11 mouse cellular contexts compared by ENCODE assay signal in genomic region chr6:88558076-88558475, GRCm38 (mm10). TPM values are rescaled to one million over a fixed set of nuclear protein-coding genes. Genes with fewer than 3 reads are reported as not detected.
DNase-seq lines count a peak whose midpoint lies in the region; ATAC-seq and TF ChIP-seq lines count a peak whose summit lies in the region.
"Had no signal": no experiment of that assay in that cellular context is flagged by ENCODE, and none has a peak within 500 bp of the region (broad histone marks: within the 10 kb centered on the region; RNA-seq: fewer than 3 reads in every experiment).

No protein-coding gene starts in this region.

- DNase-seq in gastrocnemius, adult 18-20 months (ENCODE audit: low spot score), result peak; percentile 86
- no peak for DNase-seq in gastrocnemius, postnatal 4 days (ENCODE audit: low spot score in 2 of 2)
- peak; percentile 34 for DNase-seq in right cerebral cortex, adult 18-20 months
- no peak for DNase-seq in right cerebral cortex, postnatal 14 days
- DNase-seq in stomach, postnatal 0 days (ENCODE audit: low spot score), result no peak
- no peak for DNase-seq in embryo, embryonic 11 days
- DNase-seq: kidney, adult 8-10 months had no signal

- peak; percentile 58 for TF ChIP-seq CTCF in cortical plate, adult 2 months (IDR thresholded peaks at IDR 0.05; ENCODE audit: extremely low read depth, insufficient read depth, low read length)
- TF ChIP-seq CTCF in stomach, postnatal 0 days (IDR thresholded peaks at IDR 0.05; ENCODE audit: low read depth), result peak; percentile 57

- TF ChIP-seq POLR2A in cortical plate, adult 2 months (IDR thresholded peaks at IDR 0.05; ENCODE audit: extremely low read depth, insufficient read depth, low read length), result no peak

- H3K27me3 ChIP-seq in stomach, postnatal 0 days (ENCODE audit: control insufficient read depth, insufficient read depth, low read length), result no peaks in the 10 kb centered on the region

- H3K4me1 ChIP-seq in cortical plate, adult 2 months (ENCODE audit: control insufficient read depth, insufficient read depth, low read length), result peaks cover 2% of the 10 kb centered on the region; the same call in 1 of the 2 replicates
- H3K4me1 ChIP-seq in stomach, postnatal 0 days (replicated peaks; ENCODE audit: control insufficient read depth, insufficient read depth), result no peaks in the 10 kb centered on the region
- H3K4me1 ChIP-seq: limb, embryonic 13.5 days; midbrain, embryonic 12.5 days had no signal

- no peak overlapping the region for H3K4me3 ChIP-seq in cortical plate, adult 2 months (ENCODE audit: insufficient read depth, low read length)
- H3K4me3 ChIP-seq in stomach, postnatal 0 days (ENCODE audit: low read depth, low read length), result no peak overlapping the region
- H3K4me3 ChIP-seq: limb, embryonic 13.5 days; midbrain, embryonic 12.5 days had no signal

- H3K36me3 ChIP-seq in stomach, postnatal 0 days (ENCODE audit: control insufficient read depth, insufficient read depth, low read length), result no peaks in the 10 kb centered on the region
- H3K36me3 ChIP-seq: limb, embryonic 13.5 days; midbrain, embryonic 12.5 days had no signal

- no peak overlapping the region for H3K4me2 ChIP-seq in stomach, postnatal 0 days (replicated peaks; ENCODE audit: low read depth)
- H3K4me2 ChIP-seq: limb, embryonic 13.5 days; midbrain, embryonic 12.5 days had no signal

- H3K9me3 ChIP-seq in stomach, postnatal 0 days (ENCODE audit: control insufficient read depth, low read length), result no peaks in the 10 kb centered on the region
- H3K9me3 ChIP-seq: limb, embryonic 13.5 days; midbrain, embryonic 12.5 days had no signal

- H3K27ac ChIP-seq in cortical plate, adult 2 months (ENCODE audit: insufficient read depth, low read length), result no peak overlapping the region
- H3K27ac ChIP-seq in stomach, postnatal 0 days (replicated peaks), result no peak overlapping the region
- H3K27ac ChIP-seq: limb, embryonic 13.5 days; midbrain, embryonic 12.5 days had no signal

- no peak for ATAC-seq in stomach, postnatal 0 days (ENCODE audit: low FRiP score, low TSS enrichment)
- ATAC-seq in megakaryocyte, adult 5-6 weeks (ENCODE audit: poor library complexity, severe bottlenecking), result no peak

- 70% methylated on average over 1 of the region's 1 CpGs for WGBS in stomach, postnatal 0 days

- no peak for TF ChIP-seq EP300 in stomach, postnatal 0 days (optimal IDR thresholded peaks at IDR 0.05)

- no peak overlapping the region for H3K9ac ChIP-seq in stomach, postnatal 0 days (ENCODE audit: low read length)
- H3K9ac ChIP-seq: limb, embryonic 13.5 days; midbrain, embryonic 12.5 days had no signal

RNA-seq across cellular contexts. Expression of gene Sec61a1, which starts 39.4 kb away (rescaled TPM):
- 10 to 100 TPM; 13.9 to 16.2 TPM for total RNA-seq in gastrocnemius, adult 18-20 months (2021)
- total RNA-seq in gastrocnemius, postnatal 4 days (2021), result 100 to 1,000 TPM; 117 to 128 TPM
- 86.3 and 89.3 TPM in 2 replicates for polyA plus RNA-seq in cortical plate, adult 2 months (2012; rRNA removed)
- polyA plus RNA-seq in stomach, postnatal 0 days (2015; fragmentation: Nextera tagmentation; extraction: Ambion mirVana), result 163 and 168 TPM in 2 replicates
- 96.0 and 127 TPM in 2 replicates for total RNA-seq in megakaryocyte, adult 5-6 weeks (2015)
- 93.5 and 115 TPM in 2 replicates for total RNA-seq in megakaryocyte, adult 5-6 weeks (2017)

Comparison
In these comparisons a context has a peak if more than half of its experiments do, and no peak if none do; other contexts are left out.
1. DNase-seq: peak in gastrocnemius, adult 18-20 months (single experiment) and right cerebral cortex, adult 18-20 months (single experiment); none in gastrocnemius, postnatal 4 days (0 of 2), right cerebral cortex, postnatal 14 days (single experiment), stomach, postnatal 0 days (single experiment) and embryo, embryonic 11 days (single experiment).
2. RNA of gene Sec61a1, which starts 39.4 kb away (total RNA-seq): 117 to 128 TPM in gastrocnemius, postnatal 4 days and 93.5 to 127 TPM in megakaryocyte, adult 5-6 weeks; 13.9 to 16.2 TPM in gastrocnemius, adult 18-20 months; every median in the first group is over 4 times any median in the second.